In genomic region chr13:23500424-23501200, GRCm38 (mm10) we compare ENCODE assay signal across 9 mouse cellular contexts. TPM values are rescaled to one million over a fixed set of nuclear protein-coding genes. Genes with fewer than 3 reads are reported as not detected.
DNase-seq lines count a peak whose midpoint lies in the region; ATAC-seq lines count a peak whose summit lies in the region.
"Had no signal": no experiment of that assay in that cellular context is flagged by ENCODE, and none has a peak within 500 bp of the region (broad histone marks: within the 10 kb centered on the region; RNA-seq: fewer than 3 reads in every experiment).

No protein-coding gene starts in this region.

- H3K27me3 ChIP-seq in hindbrain, embryonic 10.5 days (ENCODE audit: insufficient read depth, poor library complexity, severe bottlenecking) = no peaks in the 10 kb centered on the region
- H3K27me3 ChIP-seq in hindbrain, embryonic 13.5 days = peaks cover 37% of the 10 kb centered on the region
- no peaks in the 10 kb centered on the region for H3K27me3 ChIP-seq in forebrain, embryonic 14.5 days (replicated peaks; ENCODE audit: control insufficient read depth, insufficient read depth, low read length)
- no peaks in the 10 kb centered on the region for H3K27me3 ChIP-seq in limb, embryonic 12.5 days

- no peak overlapping the region for H3K4me2 ChIP-seq in hindbrain, embryonic 13.5 days
- no peak overlapping the region for H3K4me2 ChIP-seq in forebrain, embryonic 14.5 days (ENCODE audit: low read length)
- peak overlapping the region; percentile 38 for H3K4me2 ChIP-seq in limb, embryonic 12.5 days

- H3K9ac ChIP-seq in hindbrain, embryonic 13.5 days = no peak overlapping the region
- H3K9ac ChIP-seq in forebrain, embryonic 14.5 days (ENCODE audit: low read length) = no peak overlapping the region
- H3K9ac ChIP-seq in limb, embryonic 12.5 days (replicated peaks) = no peak overlapping the region

- WGBS in hindbrain, embryonic 10.5 days = under 1% methylated on average over 17 of the region's 17 CpGs
- 1% methylated on average over 17 of the region's 17 CpGs for WGBS in hindbrain, embryonic 13.5 days
- WGBS in forebrain, embryonic 14.5 days = under 1% methylated on average over 17 of the region's 17 CpGs
- WGBS in limb, embryonic 12.5 days = 2% methylated on average over 17 of the region's 17 CpGs

- H3K9me3 ChIP-seq in hindbrain, embryonic 10.5 days = no peaks in the 10 kb centered on the region
- no peaks in the 10 kb centered on the region for H3K9me3 ChIP-seq in hindbrain, embryonic 13.5 days
- H3K9me3 ChIP-seq in forebrain, embryonic 14.5 days (replicated peaks; ENCODE audit: control insufficient read depth, low read length) = no peaks in the 10 kb centered on the region
- no peaks in the 10 kb centered on the region for H3K9me3 ChIP-seq in limb, embryonic 12.5 days

- peak; percentile 86 for DNase-seq in hindbrain, embryonic 10.5 days (ENCODE audit: low spot score)
- DNase-seq in adrenal gland, postnatal 36 days = peak; percentile 45 to 63
- DNase-seq in forebrain, embryonic 14.5 days (ENCODE audit: low spot score) = peak; percentile 82
- peak; percentile 69 for DNase-seq in induced T-regulatory cell, adult 2 months (ENCODE audit: low read depth)
- DNase-seq in natural killer cell, adult 2 months (ENCODE audit: low spot score in 2 of 2) = peak; percentile 67 to 78
- peak; percentile 68 to 78 for DNase-seq in thymus, postnatal 10 days (ENCODE audit: low spot score in 2 of 2)

- no peak overlapping the region for H3K27ac ChIP-seq in hindbrain, embryonic 10.5 days
- no peak overlapping the region for H3K27ac ChIP-seq in hindbrain, embryonic 13.5 days
- H3K27ac ChIP-seq in forebrain, embryonic 14.5 days (ENCODE audit: low read depth, low read length) = no peak overlapping the region
- no peak overlapping the region for H3K27ac ChIP-seq in limb, embryonic 12.5 days

- no peaks in the 10 kb centered on the region for H3K36me3 ChIP-seq in hindbrain, embryonic 10.5 days
- no peaks in the 10 kb centered on the region for H3K36me3 ChIP-seq in hindbrain, embryonic 13.5 days
- no peaks in the 10 kb centered on the region for H3K36me3 ChIP-seq in forebrain, embryonic 14.5 days (ENCODE audit: control insufficient read depth, insufficient read depth, low read length)
- no peaks in the 10 kb centered on the region for H3K36me3 ChIP-seq in limb, embryonic 12.5 days

- peaks cover 50% of the 10 kb centered on the region for H3K4me1 ChIP-seq in hindbrain, embryonic 10.5 days (replicated peaks)
- peaks cover 4% of the 10 kb centered on the region; the same call in 1 of the 2 replicates for H3K4me1 ChIP-seq in hindbrain, embryonic 13.5 days (replicated peaks)
- peaks cover 4% of the 10 kb centered on the region for H3K4me1 ChIP-seq in forebrain, embryonic 14.5 days (ENCODE audit: control insufficient read depth, insufficient read depth, low read length)
- peaks cover 22% of the 10 kb centered on the region for H3K4me1 ChIP-seq in limb, embryonic 12.5 days (replicated peaks)

- peak overlapping the region; percentile 47 for H3K4me3 ChIP-seq in hindbrain, embryonic 10.5 days
- H3K4me3 ChIP-seq in hindbrain, embryonic 13.5 days = no peak overlapping the region
- H3K4me3 ChIP-seq in forebrain, embryonic 14.5 days (ENCODE audit: low read depth, low read length) = no peak overlapping the region
- H3K4me3 ChIP-seq in limb, embryonic 12.5 days (replicated peaks) = no peak overlapping the region; the same call in 1 of the 2 replicates

- ATAC-seq in hindbrain, embryonic 13.5 days (ENCODE audit: low FRiP score) = no peak
- ATAC-seq in forebrain, embryonic 14.5 days = peak; percentile 60
- 0 out of 2 replicates have a peak, but pooled peaks have one; percentile 22 for ATAC-seq in limb, embryonic 12.5 days (ENCODE audit: insufficient number of reproducible peaks, insufficient read depth, low FRiP score, low TSS enrichment, low read depth)

RNA-seq across cellular contexts. Expression of gene Btn2a2, which starts 12.0 kb away (rescaled TPM):
- 0.29 and 0.35 TPM in 2 replicates for polyA plus RNA-seq in hindbrain, embryonic 10.5 days (2016; fragmentation: Nextera tagmentation; extraction: Ambion mirVana)
- polyA plus RNA-seq in hindbrain, embryonic 13.5 days (2015; fragmentation: Nextera tagmentation; extraction: Ambion mirVana) = 0.12 TPM in 1 of 2 replicates, not detected in the other
- total RNA-seq in adrenal gland, postnatal 36 days (2021) = not detected
- 0.10 TPM in 1 of 2 replicates, not detected in the other for polyA plus RNA-seq in forebrain, embryonic 14.5 days (2014; fragmentation: Nextera tagmentation; extraction: Ambion mirVana)
- 1.8 and 1.9 TPM in 2 replicates for polyA plus RNA-seq in limb, embryonic 12.5 days (2016; fragmentation: Nextera tagmentation; extraction: Ambion mirVana)

RNA-seq across cellular contexts. Expression of gene Hist1h4h, which starts 30.2 kb away (rescaled TPM):
- polyA plus RNA-seq in hindbrain, embryonic 10.5 days (2016; fragmentation: Nextera tagmentation; extraction: Ambion mirVana) = 5.8 and 7.4 TPM in 2 replicates
- polyA plus RNA-seq in hindbrain, embryonic 13.5 days (2015; fragmentation: Nextera tagmentation; extraction: Ambion mirVana) = 4.2 and 5.7 TPM in 2 replicates
- 100 to 1,000 TPM; 443 to 473 TPM for total RNA-seq in adrenal gland, postnatal 36 days (2021)
- 4.3 and 7.1 TPM in 2 replicates for polyA plus RNA-seq in forebrain, embryonic 14.5 days (2014; fragmentation: Nextera tagmentation; extraction: Ambion mirVana)
- 6.0 and 9.0 TPM in 2 replicates for polyA plus RNA-seq in limb, embryonic 12.5 days (2016; fragmentation: Nextera tagmentation; extraction: Ambion mirVana)

RNA-seq across cellular contexts. Expression of gene Hist1h2af, which starts 33.1 kb away (rescaled TPM):
- 7.8 and 9.2 TPM in 2 replicates for polyA plus RNA-seq in hindbrain, embryonic 10.5 days (2016; fragmentation: Nextera tagmentation; extraction: Ambion mirVana)
- polyA plus RNA-seq in hindbrain, embryonic 13.5 days (2015; fragmentation: Nextera tagmentation; extraction: Ambion mirVana) = 2.4 TPM in 1 of 2 replicates, not detected in the other
- 10 to 100 TPM; 49.7 to 55.2 TPM for total RNA-seq in adrenal gland, postnatal 36 days (2021)
- 1.9 and 4.4 TPM in 2 replicates for polyA plus RNA-seq in forebrain, embryonic 14.5 days (2014; fragmentation: Nextera tagmentation; extraction: Ambion mirVana)
- 9.8 and 16.3 TPM in 2 replicates for polyA plus RNA-seq in limb, embryonic 12.5 days (2016; fragmentation: Nextera tagmentation; extraction: Ambion mirVana)

RNA-seq across cellular contexts. Expression of gene Hist1h3g, which starts 34.6 kb away (rescaled TPM):
- polyA plus RNA-seq in hindbrain, embryonic 10.5 days (2016; fragmentation: Nextera tagmentation; extraction: Ambion mirVana) = 3.3 and 6.0 TPM in 2 replicates
- 1.8 and 3.0 TPM in 2 replicates for polyA plus RNA-seq in hindbrain, embryonic 13.5 days (2015; fragmentation: Nextera tagmentation; extraction: Ambion mirVana)
- total RNA-seq in adrenal gland, postnatal 36 days (2021) = 10 to 100 TPM; 13.9 to 17.7 TPM
- polyA plus RNA-seq in forebrain, embryonic 14.5 days (2014; fragmentation: Nextera tagmentation; extraction: Ambion mirVana) = 2.2 and 5.3 TPM in 2 replicates
- 10.5 and 17.3 TPM in 2 replicates for polyA plus RNA-seq in limb, embryonic 12.5 days (2016; fragmentation: Nextera tagmentation; extraction: Ambion mirVana)
- total RNA-seq: neutrophil, adult 5-6 weeks had no signal

RNA-seq across cellular contexts. Expression of gene Btn1a1, which starts 34.9 kb away (rescaled TPM):
- polyA plus RNA-seq in hindbrain, embryonic 10.5 days (2016; fragmentation: Nextera tagmentation; extraction: Ambion mirVana) = 0.04 TPM in 1 of 2 replicates, not detected in the other
- polyA plus RNA-seq in hindbrain, embryonic 13.5 days (2015; fragmentation: Nextera tagmentation; extraction: Ambion mirVana) = 0.06 TPM in 1 of 2 replicates, not detected in the other
- not detected for total RNA-seq in adrenal gland, postnatal 36 days (2021)
- polyA plus RNA-seq in forebrain, embryonic 14.5 days (2014; fragmentation: Nextera tagmentation; extraction: Ambion mirVana) = 0.22 TPM in 1 of 2 replicates, not detected in the other
- 0.10 and 0.12 TPM in 2 replicates for polyA plus RNA-seq in limb, embryonic 12.5 days (2016; fragmentation: Nextera tagmentation; extraction: Ambion mirVana)
- total RNA-seq: neutrophil, adult 5-6 weeks had no signal
